Mouse (Mus musculus): Measurements from ENCODE around the gene Eif4g3.

- TF ChIP-seq POLR2A (IDR thresholded peaks at IDR 0.05; ENCODE audit: control insufficient read depth, extremely low read depth, insufficient read depth, low read length, poor library complexity) (no peak), CTCF (IDR thresholded peaks at IDR 0.05; ENCODE audit: borderline replicate concordance, control insufficient read depth, extremely low read depth, insufficient read depth, low read length, poor library complexity) (no peak)
These were observed 25.2 kb downstream of the Eif4g3 start for GRCm38 (mm10) chr4:138018011-138018410.

Measured in thymus, adult 2 months (tissue).